Mouse (Mus musculus) heart, adult 9 months (tissue): ENCODE measurements around the gene Metap1.
"Not testable (repeated sequence)": the region's sequence is repeated elsewhere in the genome, so short reads cannot be mapped to it uniquely, and the experiment has no call there.

Experiments
- DNase-seq, 2 experiments: peaks; one replicate each; pipeline ENCODE4 v3.0.0; 2022; ENCODE audit warnings: low spot score in 2 of 2

Metap1 gene

DNA sequence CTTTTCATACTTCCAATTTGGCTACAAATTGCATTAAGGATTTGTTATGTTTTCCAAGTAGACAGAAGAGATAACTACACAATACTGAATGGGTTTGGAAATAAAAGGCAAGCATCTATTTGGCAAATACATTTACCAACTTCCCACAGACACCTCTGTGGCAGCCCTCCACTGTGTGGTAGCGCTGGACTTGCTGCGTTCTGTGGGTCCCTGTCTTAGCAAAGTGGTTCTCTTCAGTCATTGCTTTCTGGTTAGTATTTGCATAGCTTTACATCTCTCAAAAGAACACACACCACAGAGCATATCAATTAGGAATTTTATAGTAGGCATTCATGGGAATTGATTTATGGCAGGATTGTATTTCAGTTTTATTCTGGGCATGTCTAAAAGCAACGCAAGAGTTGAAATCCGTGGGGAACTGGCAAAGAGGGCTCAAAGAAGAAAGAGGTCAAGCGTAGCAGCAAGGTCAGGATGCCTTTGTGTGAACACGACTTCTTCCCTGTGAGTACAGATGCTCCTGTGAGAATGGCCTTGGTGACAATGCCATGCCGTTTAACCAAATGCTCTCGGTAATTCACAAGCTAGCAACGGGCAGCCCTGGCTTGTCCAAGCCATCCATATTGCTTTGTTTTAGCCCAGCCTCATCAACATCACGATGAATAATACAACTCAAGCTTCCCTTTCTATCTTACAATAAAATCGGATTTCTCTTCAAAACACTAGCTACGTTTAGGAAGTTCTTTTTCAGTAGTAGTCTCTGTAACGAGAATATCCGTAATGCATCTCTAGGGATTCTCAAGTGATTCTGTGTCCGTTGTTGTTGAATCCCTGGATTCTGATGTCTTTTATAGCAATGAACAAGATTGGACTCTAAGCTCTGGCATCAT is 10.8 kb upstream of the Metap1 start:
- DNase-seq: no peak

DNA sequence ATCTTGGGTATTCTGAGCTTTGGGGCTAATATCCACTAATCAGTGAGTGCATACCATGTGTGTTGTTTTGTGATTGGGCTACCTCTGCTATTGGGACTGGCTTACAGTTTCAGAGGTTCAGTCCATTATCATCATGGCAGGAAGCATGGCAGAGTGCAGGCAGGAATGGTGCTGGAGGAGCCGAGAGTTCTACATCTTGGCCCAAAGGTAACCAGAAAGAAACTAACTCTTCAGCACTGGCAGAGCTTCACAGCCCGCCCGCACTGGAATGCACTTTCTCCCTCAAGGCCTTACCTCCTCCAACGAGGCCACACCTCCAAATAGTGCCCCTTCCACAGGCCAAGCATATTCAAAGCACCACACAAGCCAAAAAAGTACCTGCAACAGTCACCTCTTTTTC is 9.4 kb upstream of the Metap1 start:
- no peak for DNase-seq

DNA sequence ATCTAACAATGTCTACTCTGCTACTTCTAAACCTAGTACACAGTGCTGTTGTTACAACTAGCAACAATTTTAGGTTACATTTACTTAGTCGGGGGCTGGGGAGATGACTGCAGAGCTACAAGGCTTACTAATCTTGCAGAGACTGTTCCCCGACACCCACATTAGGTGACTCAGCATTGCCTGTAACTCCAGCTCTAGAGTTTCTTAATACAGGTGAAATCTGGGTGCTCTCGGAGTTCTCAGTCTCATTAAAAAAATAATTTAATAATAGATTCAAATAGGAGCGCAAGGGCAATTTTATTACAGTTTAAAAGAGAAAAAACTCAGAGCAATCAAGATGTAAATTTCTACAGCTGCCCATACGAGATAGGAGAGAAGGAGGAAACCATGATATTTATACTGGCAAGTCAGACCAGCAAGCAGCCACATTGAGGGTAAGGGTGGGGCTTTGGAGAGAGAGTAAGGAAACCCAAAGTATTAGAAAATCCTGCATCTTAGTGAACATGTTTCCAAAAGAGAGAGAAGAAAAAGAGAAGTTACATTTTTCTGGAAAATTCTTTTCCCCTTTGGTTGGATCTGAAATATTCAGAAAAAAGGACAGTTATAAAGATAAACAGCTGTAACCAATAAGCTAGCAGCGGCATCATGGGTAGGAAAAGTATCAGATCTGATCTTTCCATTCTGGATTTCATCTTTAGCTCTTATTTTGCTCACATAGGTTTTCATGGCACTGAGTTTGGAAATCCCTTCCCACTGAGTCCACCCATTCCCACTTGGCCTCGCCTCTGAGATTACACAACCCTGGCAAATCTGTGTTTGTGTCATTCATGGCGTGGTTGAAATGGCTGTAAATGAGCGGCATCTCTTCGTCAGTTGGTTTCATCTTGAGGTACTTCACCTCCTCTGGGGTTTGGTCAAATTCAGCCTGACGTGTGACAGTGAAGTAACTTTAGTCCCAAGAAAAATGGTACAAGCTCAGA is 6.1 kb upstream of the Metap1 start:
- no peak for DNase-seq

DNA sequence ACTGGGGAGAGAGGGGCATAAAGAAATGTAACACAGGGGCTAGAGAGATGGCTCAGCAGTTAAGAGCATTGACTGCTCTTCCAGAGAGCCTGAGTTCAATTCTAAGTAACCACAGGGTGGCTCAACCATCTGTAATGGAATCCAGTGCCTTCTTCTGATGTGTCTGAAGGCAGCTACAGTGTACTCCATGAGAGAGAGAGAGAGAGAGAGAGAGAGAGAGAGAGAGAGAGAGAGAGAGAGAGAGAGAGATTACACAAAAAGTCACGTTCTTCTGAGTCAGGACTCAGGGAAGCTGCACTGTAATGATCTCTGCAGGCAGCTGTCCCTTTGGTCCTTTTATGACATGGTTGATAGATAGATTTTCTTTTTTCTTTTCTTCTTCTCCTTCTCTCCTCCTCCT is 5.2 kb upstream of the Metap1 start:
- no peak for DNase-seq

DNA sequence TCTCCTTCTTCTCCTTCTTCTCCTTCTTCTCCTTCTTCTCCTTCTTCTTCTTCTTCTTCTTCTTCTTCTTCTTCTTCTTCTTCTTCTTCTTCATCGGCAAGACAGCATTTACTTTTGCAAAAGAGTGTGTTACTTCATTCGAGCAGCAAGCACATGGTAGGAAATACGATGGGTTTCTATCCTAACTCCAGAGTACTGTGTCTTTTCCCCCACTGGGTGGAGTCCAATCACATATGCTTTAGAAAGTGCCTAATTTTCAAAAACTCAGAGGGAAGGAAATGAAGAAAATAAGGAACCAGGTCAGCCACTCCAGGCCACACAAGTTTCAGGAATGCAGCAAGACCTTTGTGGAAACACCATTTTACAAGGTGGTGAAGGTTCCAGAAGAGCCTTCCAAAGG is 4.4 kb upstream of the Metap1 start:
- DNase-seq: no peak

DNA sequence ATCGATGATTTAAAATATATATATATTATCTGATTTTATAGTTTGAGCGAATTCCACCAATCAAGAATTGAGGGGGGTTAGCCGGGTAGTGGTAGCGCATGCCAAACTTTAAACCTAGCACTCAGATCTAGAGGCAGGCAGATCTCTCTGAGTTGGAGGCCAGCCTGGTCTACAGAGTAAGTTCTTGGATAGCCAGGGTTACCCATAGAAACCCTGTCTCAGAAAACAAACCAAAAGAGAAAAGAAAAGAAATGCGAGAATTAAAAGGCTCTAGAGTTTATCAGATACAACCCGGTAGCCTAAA is 671 bp upstream of the Metap1 start:
- DNase-seq: peak in 1 of 2 experiments; percentile 19

DNA sequence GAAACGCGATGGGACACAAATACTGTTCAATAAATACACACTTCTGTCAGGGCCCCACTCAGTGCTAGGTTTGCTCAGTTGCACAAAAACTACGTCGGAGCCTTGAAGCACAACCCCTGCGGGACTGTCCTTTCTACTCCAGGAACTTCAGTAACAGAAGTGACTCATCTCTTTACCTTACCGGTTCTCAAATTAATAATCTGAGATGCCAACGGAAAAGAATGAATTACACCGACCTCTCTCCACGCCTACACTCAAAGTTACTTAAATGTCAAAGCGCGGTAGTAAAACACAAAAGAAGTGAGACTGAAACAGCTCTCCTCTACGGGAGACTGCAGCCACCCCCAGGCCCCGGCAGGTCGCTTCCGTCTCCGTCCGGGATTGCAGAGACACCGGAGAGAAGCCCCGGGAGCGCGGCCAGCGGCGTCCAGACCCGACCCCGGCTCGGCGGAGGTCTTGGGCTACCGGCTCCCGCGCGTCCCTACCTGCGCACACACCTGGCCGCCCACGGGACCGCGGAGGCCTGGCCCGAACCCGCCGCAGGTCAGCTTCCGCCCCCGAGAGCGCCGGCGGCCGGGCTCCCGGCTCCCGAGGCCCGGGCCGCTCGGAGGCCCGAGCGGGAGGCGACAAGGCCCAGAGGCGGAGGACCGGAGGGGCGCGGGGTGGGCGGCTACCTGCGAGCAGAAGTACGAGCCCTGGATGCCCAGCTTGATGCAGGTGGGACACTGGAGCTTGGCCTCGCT is 560 bp downstream of the Metap1 start:
- DNase-seq: no peak

DNA sequence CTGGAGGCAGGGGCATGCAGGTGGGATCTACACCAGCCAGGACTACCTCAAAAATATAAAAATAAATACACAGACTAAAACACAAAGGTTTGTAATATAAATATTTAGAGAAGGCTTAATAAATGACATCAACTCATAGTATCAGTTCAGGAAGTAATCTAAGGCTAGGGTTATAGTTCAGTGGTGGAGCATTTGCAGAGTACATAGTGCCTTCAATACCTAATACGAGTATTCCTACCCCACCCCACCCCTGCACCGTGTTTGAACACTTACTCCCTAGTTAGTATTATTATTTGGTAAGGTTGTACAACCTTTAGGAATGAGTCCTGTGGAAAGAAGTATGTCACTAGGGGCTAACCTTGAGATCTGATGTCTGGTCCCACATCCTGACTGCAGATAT is 6.1 kb downstream of the Metap1 start:
- DNase-seq: no peak

DNA sequence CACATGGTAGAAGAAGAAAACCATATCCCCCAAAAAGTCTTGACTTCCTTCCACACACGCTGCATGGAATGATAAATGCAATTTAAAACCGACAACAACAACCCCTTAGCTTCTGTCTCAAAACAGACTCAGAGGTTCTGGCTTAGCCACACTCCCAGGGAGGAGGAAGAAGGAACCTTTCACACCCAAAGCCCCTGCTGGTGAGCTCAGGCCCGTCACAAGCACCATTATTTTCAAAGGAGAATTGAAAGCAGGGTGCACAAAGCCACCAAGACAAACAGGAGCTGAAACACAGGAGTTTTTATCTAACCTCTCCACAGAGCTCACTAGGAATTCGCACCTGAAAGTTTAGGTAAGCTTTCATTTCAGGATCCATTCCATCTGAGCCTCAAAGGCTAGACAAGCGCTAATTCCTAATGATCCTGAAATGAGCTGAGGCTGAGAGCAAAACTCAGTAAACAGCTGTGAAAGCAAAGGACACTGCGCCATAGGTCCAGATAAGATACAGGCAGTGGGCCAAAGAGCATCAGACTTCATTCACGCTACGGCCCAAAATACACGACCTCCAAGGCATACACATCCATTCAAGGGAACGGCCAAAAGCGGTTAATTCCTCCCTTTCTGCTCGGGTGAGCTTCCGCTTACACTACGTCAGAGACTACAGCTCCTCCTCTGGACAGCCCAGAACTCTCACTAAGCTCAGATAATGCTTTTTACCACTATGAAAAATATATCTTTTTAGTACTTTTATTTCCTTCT is 7.6 kb downstream of the Metap1 start:
- peak in 1 of 2 experiments; percentile 12 for DNase-seq

DNA sequence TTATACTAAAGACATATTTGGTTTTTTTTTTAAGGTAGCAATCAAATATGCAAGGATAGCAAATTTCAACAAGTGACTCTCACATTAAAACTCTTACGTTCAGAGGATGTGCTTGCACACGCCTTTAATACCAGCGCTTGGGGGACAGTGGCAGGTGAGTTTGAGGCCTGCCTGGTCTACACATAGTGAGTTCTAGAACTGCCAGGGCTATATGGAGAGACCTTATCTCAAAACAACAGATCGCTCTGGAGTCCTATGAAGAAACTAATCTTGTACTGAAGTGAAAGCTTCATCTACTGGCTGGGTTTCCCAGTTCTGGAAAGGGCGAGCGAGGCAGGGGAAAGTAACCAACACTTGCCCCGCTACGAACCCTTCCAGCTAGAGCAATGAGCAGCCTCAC is 9.8 kb downstream of the Metap1 start:
- no peak for DNase-seq

DNA sequence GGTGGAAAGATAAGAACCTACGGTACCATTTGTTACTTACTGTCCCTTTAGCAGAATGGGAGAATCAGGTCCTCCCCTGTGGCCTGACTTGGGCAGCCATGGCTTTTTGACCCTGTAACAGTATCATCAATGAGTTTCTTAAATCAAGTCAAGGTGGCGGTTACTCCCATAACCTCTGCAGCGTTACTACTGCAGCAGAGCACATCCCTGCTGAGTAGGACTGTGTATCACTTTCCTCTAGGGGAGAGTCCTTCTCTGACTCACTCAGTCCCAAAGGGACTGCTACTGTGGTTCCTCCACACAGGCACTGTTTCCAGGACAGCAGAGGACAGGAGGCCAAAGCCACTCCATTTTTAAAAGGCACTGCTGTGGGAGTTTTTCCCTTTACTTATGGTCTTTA is 18.2 kb downstream of the Metap1 start:
- no peak for DNase-seq

DNA sequence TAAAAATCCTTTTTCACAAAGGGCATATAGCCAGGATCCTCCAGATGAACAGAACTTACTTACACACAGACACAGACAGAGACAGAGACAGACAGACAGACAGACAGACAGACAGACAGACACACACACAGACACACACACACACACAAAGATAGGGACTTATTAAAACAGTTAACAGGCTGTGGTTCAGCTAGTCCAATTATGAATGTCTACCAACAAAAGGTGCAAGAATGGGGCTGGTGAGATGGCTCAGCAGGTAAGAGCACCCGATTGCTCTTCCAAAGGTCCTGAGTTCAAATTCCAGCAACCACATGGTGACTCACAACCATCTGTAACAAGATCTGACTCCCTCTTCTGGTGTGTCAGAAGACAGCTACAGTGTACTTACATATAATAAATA is 22.7 kb downstream of the Metap1 start:
- DNase-seq: not testable (repeated sequence)

DNA sequence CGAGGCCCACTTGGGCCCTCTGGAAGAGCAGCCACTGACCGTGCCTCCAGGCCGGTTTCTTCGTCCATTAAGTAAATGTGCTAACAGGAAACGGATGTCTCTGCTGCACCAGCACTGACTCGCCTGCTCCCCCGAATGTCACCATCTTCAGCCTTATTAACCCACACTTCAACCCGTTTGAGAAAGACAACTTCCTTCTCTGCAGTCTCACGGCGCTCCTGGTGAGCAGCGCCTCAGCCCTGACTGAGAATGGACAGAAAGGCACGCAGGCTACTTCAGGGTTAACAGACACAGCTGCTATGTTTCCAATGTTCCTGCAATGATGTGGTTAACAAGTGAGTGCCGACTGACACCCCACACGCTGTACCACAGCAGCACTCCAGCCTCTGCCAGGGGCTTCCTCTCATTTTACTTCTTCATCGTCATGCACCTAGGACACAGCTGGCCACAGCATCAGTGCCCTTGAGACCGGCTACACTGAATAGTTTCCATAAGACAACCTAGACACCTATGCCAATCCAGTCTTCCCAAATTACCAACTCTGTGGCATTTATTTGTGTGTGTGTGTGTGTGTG is 24.7 kb downstream of the Metap1 start:
- DNase-seq: no peak

DNA sequence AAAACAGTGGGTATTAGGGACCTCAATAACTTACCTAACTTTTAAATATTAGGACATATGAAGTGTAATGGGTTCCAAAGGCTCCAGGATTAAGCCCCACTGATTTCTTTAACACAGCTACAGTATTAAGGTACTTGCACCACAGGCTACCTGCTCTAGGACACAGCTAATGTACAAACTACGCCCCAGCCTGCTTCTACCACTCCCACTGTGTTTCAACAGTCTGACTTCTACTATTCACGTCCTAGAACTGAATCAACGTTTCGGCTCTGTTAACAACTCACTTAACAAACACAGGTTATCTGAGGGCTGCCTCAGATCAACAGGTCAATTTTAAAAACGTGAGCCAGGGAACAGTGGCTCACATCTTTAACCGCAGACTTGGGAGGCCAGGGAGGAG is 25.5 kb downstream of the Metap1 start:
- DNase-seq: no peak

DNA sequence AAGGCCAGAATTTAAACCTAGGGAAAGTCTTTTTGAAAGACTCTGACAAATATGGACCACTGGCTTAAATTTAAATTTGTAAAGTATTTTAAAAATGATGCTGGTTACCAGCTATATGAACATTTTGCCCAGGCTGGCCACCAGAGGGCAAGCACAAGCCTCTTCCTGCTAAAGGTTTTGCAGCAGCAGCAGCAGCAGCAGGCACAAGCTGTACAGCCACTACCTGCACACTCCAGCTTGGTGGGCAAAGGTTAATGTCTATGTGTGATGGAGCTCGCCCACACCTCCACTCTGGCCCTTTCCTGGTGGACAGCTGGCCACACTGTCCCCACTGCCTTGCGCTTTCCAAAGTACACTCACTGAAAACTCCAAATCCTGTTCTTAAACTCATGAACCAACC is 26.2 kb downstream of the Metap1 start:
- DNase-seq: no peak

DNA sequence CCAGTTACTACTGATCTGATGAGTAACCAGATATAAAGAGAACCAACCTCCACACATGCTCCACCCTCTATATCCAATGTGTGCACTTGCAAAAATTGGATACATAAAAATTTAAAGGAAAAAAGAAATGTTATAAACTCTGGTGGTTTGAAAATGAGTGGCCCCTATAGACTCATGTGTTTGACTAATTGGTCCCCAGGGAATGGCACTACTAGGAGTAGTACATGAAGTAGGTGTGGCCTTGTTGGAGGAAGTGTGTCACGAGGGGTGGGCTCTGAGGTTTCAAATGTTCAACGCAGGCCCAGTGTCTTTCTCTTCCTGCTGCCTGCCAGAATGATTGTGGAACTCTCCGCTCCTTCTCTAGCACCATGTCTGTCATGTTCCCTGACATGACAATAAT is 27.5 kb downstream of the Metap1 start:
- no peak for DNase-seq

DNA sequence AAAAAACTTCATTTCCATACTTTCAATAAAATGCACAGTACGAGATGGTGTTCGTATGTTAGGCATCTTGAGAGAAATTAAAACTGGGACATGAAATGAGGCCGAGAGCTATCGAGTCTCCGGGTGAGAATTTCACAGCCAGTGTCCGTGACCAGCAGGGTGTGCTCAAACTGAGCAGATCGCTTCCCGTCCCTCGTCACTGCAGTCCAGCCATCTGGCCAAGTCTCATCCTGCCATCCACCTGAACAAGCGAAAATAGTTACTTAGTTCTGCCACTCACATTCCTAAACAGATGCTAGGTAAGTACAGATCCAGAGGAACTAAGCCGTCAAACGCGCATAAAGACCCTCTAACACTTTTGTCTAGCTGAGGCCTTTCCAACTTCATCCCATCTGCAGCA is 29.1 kb downstream of the Metap1 start:
- no peak for DNase-seq

DNA sequence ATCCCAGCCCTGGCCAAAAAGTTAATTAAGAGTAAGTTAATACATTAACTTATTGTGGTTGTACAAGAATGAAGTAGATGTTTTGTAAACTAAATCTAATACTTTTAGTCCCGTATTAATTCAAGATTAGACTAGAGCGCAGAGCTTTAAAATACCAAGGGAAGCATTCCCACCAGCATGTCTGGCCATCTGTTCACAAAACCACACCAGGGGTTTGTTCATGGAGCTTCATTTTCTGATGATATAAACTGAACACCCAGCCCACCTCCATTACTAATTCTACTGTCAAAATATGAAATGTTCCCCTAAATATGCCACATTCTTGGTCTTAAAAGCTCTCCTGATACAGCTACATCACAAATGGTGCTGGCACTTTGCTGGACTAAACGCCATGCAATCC is 30.9 kb downstream of the Metap1 start:
- DNase-seq: no peak

DNA sequence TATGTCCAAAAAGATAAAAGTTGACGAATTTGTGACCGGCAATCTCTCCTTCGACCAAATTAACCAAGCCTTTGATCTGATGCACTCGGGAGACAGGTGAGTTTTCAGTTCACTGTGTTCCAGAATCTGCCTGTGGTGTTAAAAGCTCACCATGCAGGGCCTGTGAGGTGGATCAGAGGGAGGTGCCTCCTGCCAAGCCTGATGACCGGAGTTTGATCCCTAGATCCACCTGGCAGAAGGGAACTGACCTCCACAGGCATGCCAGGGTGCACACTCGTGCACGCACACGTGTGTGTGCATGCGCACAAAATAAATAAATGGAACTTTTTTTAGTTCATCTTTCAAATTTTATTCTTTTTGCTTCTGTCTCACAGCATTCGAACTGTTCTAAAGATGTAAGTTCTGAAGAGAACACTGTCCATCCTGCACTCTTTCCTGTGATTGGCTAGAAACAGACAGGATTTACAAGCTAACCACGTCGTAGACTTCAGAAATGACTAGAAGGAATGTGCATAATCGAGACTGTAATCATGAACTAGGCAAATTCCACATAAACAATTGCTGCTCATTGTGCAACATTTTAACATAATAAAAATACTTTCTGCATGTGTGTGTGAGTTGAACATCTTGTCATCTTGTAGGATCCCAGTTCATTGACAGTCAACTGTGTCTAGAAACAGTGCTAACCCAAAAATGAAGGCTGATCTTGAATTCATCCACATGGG is 34.4 kb downstream of the Metap1 start:
- no peak for DNase-seq

DNA sequence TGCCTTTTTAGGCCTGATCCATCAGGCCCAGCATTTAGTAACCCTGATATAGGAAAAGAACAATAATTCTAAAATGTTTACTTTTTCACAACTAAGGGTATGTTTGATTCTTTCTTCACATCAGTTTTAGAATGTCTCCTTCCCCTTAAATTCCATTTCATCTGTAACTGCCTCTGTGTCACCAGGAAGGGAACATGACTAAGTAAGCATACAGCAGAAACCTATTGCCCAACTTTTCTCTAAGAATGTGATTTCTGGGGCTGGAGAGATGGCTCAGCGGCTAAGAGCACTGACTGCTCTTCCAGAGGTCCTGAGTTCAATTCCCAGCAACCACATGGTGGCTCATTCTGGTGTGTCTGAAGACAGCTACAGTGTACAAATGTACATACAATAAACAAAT is 35.1 kb downstream of the Metap1 start:
- no peak for DNase-seq
